Mouse (Mus musculus) adipocyte (in vitro differentiated cells): ENCODE data around the gene Plxnd1.

Source experiments
- DNase-seq: peaks from one replicate; pipeline ENCODE4 v3.0.0-alpha.2; 2016; ENCODE audit warnings: low spot score

Plxnd1 gene

GRCm38 (mm10) chr6:115999227-115999626, 4.4 kb upstream of the Plxnd1 start:
- DNase-seq: peak; percentile 37

DNA sequence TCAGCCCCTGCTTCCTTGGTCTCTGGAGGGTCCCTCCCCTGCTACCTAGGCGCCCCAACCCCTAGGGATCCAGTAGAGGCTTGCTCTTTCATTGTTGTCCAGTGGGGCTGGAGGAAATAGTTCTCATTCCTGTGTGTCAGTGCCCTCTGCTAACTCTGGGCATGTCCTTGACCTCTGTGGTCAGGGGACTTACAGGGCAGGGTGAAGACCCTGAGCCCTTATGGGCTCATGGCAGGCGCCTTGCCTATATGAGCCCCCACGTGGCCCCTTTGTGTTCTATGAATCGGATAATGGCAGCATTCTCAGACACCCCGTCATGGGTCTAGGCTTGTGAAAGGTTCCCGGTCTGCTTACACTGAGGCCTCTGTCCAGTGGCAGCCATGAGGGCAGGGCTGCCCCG, 4.0 kb upstream of the Plxnd1 start:
- no peak for DNase-seq

GRCm38 (mm10) chr6:115997726-115998311, 3.0 kb upstream of the Plxnd1 start:
- DNase-seq: peak; percentile 26

- DNase-seq: peak; percentile 77
Observed at GRCm38 (mm10) chr6:115996171-115996851, 1.5 kb upstream of the Plxnd1 start.

- peak; percentile 37 for DNase-seq
Observed at GRCm38 (mm10) chr6:115995531-115995941, 731 bp upstream of the Plxnd1 start.

DNA sequence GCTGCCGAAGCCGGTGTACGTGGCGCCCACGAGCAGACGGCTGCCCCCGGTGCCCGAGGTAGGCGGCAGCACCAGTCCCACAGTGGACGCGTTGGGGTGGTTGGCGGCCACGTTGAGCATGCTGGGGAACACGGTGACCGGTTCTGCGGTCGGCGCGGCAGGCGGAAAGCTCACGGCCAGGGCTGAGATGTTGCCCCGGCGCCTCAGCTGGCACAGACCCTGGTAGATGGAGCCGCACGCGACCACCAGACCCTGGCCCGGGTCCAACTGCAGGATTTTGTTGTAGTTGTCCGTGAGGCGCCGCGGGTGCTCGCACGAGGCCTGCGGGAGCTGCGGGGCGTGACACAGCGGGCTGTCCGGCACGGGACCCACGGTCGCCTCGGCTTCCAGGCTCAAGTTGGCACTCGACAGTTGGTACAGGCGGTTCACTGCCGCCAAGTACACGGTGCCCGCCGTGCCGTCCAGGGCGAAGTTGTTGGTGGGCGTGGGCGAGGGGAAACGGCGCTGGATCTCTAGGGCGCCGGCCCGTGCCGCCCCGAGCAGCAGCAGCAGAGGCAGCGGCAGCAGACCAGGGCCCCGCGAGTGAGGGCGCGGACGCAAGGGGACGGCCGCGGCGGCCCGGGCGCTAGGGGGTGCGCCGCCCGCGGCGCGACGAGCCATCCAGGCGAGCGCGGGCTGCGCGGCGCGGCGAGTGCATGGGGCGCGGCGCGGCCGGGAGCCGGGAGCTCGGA, 494 bp downstream of the Plxnd1 start:
- DNase-seq: peak; percentile 45

- DNase-seq: no peak
Observed at GRCm38 (mm10) chr6:115993463-115994145, 1.2 kb downstream of the Plxnd1 start.

- no peak for DNase-seq
Observed at GRCm38 (mm10) chr6:115992981-115993380, 1.8 kb downstream of the Plxnd1 start.

DNA sequence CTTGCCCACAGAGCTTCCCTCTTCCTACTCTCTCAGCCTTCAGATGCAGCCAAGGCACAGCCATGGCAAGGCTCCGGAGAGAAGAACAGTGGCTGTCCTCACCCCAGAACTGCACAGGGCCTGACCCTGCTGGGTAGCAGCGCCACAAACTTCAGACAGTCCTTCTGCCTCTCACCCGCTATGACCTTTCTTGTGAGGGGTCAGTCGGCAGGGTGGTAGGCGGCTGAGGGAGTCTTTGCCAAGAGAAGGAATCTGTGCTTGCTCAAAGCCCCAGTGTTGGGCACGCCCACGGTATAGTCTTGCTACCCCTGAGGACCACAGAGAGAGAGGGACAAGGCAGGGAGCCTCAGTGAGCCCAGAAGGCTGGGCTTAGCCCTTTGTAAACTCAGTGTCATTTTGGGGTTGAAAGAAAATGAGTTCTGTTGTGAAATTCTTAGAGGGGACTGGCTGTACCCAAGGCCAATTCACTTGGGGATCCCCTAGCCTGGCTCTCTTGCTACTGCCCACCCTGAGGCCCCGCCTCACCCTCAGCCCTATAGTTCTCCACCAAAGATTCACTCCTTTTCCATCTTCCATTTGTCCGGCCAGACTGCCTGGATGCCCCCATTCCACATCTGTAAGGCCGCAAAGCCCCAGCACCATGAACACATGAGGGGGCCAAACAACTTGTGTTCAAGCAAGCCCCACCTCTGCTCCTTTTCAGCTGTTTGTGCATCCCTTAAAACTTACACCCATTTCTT, 2.8 kb downstream of the Plxnd1 start:
- peak; percentile 62 for DNase-seq

- DNase-seq: no peak
Observed at GRCm38 (mm10) chr6:115991108-115991880, 3.5 kb downstream of the Plxnd1 start.

GRCm38 (mm10) chr6:115990479-115990878, 4.3 kb downstream of the Plxnd1 start:
- DNase-seq: no peak

DNA sequence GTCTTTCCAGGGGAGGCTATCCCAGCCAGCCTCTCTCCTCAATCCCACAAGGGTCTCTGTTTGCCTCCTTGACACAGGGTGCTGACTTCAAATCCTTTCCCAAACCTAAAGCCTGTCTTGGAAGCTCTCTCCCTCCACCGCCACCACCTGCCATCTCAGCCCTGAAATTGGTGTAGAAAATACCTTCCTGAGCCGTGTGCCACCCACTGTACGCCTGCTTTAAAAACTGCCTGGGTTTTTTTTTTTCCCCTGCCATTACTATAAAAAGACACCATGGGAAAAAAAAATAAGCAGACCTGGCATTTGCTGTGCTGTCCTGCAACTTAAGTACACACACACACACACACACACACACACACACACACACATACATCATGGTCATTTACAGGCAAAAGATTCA, 4.7 kb downstream of the Plxnd1 start:
- DNase-seq: peak; percentile 24

- no peak for DNase-seq
Observed at GRCm38 (mm10) chr6:115989607-115990006, 5.2 kb downstream of the Plxnd1 start.

DNA sequence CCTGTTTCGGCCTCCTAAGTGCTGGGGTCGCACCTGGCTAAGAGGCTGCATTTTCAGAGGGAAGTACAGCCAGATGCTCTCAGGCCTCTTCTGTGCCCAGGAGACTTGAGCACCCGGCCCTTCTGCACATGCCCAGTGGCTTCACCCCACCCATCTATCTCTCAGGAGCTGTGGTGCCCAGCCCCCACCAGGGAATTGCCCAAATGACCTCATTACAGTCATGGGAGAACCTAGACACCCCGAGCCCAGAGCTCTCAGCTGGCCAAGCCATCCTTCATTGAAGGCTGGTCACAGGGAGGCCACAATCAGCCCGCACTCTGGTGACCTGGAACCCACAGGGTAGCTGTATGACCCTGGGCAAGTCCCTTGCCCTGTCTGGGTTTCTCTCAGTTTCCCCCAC, 5.8 kb downstream of the Plxnd1 start:
- no peak for DNase-seq

DNA sequence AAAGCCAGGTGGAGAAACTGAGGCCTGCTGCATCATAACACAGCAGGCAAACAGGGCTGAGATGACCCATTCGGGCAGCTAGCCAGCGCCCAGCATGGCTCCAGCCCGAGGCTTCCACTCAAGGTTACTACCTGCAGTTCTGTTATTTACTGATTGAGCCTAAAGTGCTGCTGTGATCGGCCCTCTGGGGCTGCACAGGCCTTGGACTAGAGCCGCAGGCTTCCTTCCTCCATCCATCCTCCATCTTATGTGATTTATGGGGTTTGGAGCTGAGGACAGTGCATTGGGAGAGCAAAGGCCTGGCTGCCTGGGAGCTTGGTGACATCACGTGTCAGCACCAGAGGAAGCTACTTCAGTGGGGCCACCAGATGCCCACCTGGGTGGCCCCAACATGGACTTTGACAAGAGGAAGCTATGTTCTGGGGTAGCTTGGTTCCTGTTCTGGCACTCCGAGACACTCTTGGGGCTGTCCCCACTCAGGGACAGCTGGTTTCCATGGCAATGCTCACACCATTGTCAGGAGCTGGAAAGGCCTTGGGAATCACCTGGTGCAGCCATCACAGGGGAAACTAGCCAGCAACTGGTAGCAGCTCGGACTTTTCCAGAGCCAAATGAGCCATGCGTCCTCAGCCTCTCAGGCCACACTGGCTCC, 7.6 kb downstream of the Plxnd1 start:
- no peak for DNase-seq

GRCm38 (mm10) chr6:115986472-115987095, 8.2 kb downstream of the Plxnd1 start:
- DNase-seq: no peak

DNA sequence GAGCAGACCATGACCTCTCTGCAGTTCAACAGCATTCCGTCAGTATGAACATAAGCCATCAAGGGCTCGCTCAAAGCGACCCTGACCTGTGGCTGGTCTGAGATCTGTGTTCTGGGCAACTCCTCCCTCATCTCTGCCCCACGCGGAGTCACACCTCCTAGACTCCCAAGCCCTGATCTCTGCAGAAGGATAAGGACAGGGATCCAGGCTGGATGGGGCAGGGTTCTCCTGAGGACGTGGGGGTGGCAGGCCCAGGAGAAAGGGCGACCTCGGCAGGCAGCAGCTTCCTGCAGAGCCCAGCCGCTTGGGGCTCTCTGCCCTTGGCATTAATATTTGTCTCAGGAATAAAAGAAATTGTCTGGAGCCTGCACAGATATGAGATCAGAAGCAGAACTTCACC, 9.2 kb downstream of the Plxnd1 start:
- DNase-seq: no peak

- no peak for DNase-seq
Observed at GRCm38 (mm10) chr6:115984580-115984979, 10.2 kb downstream of the Plxnd1 start.

DNA sequence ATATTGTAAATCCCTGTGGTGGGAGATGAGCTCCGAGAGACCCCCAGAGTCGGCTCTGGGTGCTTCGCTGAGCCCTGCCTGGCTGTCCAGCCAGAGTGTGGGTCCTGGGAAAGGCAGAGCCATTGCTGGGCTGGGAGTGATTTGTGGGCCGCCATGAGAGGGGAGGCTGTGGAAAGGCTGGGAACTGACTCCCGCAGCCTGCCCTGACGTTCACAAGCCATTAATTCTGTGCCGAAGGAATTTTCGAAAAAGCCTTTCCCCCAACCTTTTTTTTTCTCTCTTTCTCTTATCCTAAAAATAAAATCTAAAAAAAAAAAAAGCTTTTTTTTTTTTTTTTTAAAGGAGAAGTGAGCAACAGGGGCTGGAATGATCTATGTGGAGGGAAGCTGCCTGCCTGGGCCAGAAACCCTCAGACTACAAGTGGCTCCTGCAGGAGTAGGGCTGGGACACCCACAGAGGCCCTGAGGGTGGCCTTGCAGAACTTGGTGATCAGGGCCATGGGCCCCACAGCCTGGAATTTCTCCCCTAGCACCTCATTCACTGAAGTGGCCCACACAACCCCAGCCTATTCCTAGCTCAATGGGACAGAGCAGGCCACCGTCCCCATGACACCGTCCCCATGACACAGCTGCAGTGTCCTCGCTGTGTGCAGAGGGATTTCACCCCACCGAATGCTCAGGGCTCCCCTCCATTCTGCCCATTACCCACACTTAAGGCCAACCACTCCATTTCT, 11.3 kb downstream of the Plxnd1 start:
- no peak for DNase-seq
